Mouse (Mus musculus) forebrain, embryonic 14.5 days (tissue): ENCODE results near the gene Med27. TPM values are rescaled to one million over a fixed set of nuclear protein-coding genes. Genes with fewer than 3 reads are reported as not detected.

Experiments
- ATAC-seq: fragments of 200-750 bp; cut with Nextera tagmentation; 2 replicates; pipeline ENCODE4 v1.8.0; 2017; ENCODE audit warnings: mild to moderate bottlenecking, moderate library complexity
- DNase-seq: peaks from one replicate; pipeline ENCODE4 v3.0.0-alpha.2; 2015; ENCODE audit warnings: low spot score
- H3K27ac ChIP-seq: fragments of 300-500 bp; sonication (generic); 2 replicates; pipeline ENCODE4 v1.5.1; 2014; ENCODE audit warnings: low read depth, mild to moderate bottlenecking, control low read depth, low read length, moderate library complexity
- H3K27me3 ChIP-seq: fragments of 300-500 bp; sonication (generic); replicated peaks from 2 replicates; pipeline ENCODE4 v1.6.1; 2014; ENCODE audit warnings: low read length, control low read depth, mixed read lengths; ENCODE audit not compliant: control insufficient read depth, insufficient read depth
- H3K36me3 ChIP-seq: fragments of 300-500 bp; sonication (generic); 2 replicates; pipeline ENCODE4 v1.6.1; 2014; ENCODE audit warnings: low read length, control low read depth; ENCODE audit not compliant: control insufficient read depth, insufficient read depth
- H3K4me1 ChIP-seq: fragments of 300-500 bp; sonication (generic); 2 replicates; pipeline ENCODE4 v1.6.1; 2014; ENCODE audit warnings: antibody characterized with exemption, low read length, control low read depth; ENCODE audit not compliant: control insufficient read depth, insufficient read depth
- H3K4me2 ChIP-seq: fragments of 300-500 bp; sonication (generic); 2 replicates; pipeline ENCODE4 v1.6.1; 2014; ENCODE audit warnings: mild to moderate bottlenecking, control low read depth, low read length
- H3K4me3 ChIP-seq: fragments of 300-500 bp; sonication (generic); 2 replicates; pipeline ENCODE4 v1.5.1; 2014; ENCODE audit warnings: low read depth, low read length, control low read depth
- H3K9ac ChIP-seq: fragments of 300-500 bp; sonication (generic); 2 replicates; pipeline ENCODE4 v1.6.1; 2014; ENCODE audit warnings: mild to moderate bottlenecking, low read length, control low read depth, moderate library complexity
- H3K9me3 ChIP-seq: fragments of 300-500 bp; sonication (generic); replicated peaks from 2 replicates; pipeline ENCODE4 v1.6.1; 2016; ENCODE audit warnings: low read length, control low read depth, mixed read lengths; ENCODE audit not compliant: control insufficient read depth
- WGBS: fragments of 180-500 bp; shearing (Covaris S2); extraction: QIAGEN DNeasy Blood & Tissue Kit; methylation state at CpG from one replicate; pipeline ENCODE4 v1.1.7; 2014; 5-methylcytosine and 5-hydroxymethylcytosine counted together
- polyA plus RNA-seq: library from polyadenylated mRNA; unstranded; fragments of >200 nt; fragmentation: Nextera tagmentation; extraction: Ambion mirVana; gene quantifications from 2 replicates; pipeline ENCODE4 v1.2.1, GENCODE M21; 2014

The Med27 gene
- polyA plus RNA-seq, 1 experiment from 2014 or later, result 108 TPM

- no peak overlapping the region for H3K4me2 ChIP-seq
- WGBS, result 60% methylated on average over 6 of the region's 6 CpGs
- H3K4me3 ChIP-seq, result no peak overlapping the region
- H3K36me3 ChIP-seq, result no peaks in the 10 kb centered on the region
- no peaks in the 10 kb centered on the region for H3K27me3 ChIP-seq
- ATAC-seq (no peak), DNase-seq (no peak)
- peaks cover 19% of the 10 kb centered on the region for H3K4me1 ChIP-seq
- no peak overlapping the region for H3K27ac ChIP-seq
- H3K9me3 ChIP-seq, result no peaks in the 10 kb centered on the region
- H3K9ac ChIP-seq, result no peak overlapping the region
These were observed 71.9 kb downstream of the Med27 start for GRCm38 (mm10) chr2:29418498-29418897.

- peaks cover 16% of the 10 kb centered on the region for H3K4me1 ChIP-seq
- H3K4me3 ChIP-seq, result no peak overlapping the region
- no peaks in the 10 kb centered on the region for H3K27me3 ChIP-seq
- H3K36me3 ChIP-seq, result no peaks in the 10 kb centered on the region
- H3K27ac ChIP-seq, result no peak overlapping the region
- 24% methylated on average over 5 of the region's 5 CpGs for WGBS
- no peak for ATAC-seq
- H3K4me2 ChIP-seq, result no peak overlapping the region
- no peak overlapping the region for H3K9ac ChIP-seq
- H3K9me3 ChIP-seq, result no peaks in the 10 kb centered on the region
- no peak for DNase-seq
These were observed 72.8 kb downstream of the Med27 start for GRCm38 (mm10) chr2:29419434-29419833.

DNA sequence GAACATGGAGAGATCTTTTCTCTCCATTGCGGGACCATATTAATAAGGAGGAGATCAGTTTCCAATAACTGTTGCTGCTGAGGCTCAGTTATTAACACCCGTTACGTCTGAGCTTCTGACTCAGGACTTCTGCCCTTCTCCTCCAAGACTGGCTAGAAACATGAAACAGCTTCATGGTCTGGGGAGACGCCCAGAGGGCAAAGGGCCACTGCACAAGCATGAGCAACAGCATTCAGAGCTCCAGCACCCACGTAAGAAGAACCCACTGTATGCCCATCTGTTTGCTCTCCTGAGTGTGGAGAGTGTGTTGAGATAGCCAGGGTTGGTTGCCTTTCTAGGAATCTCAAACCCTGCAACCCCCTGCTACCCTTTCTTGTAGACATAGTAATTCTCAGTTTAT, 73.3 kb downstream of the Med27 start:
- DNase-seq, result no peak
- peaks cover 13% of the 10 kb centered on the region for H3K4me1 ChIP-seq

GRCm38 (mm10) chr2:29422126-29422840, 75.7 kb downstream of the Med27 start:
- Histone ChIP-seq H3K4me3 (no peak overlapping the region), H3K27me3 (no peaks in the 10 kb centered on the region), H3K36me3 (no peaks in the 10 kb centered on the region), H3K4me2 (no peak overlapping the region), H3K9ac (no peak overlapping the region), H3K9me3 (no peaks in the 10 kb centered on the region), H3K4me1 (peaks cover 13% of the 10 kb centered on the region), H3K27ac (no peak overlapping the region)
- ATAC-seq, result no peak
- 91% methylated on average over 10 of the region's 10 CpGs for WGBS
- DNase-seq, result no peak

More for the DNA sequence above, 73.3 kb downstream of the Med27 start:
- Histone ChIP-seq H3K36me3 (no peaks in the 10 kb centered on the region), H3K9me3 (no peaks in the 10 kb centered on the region), H3K9ac (no peak overlapping the region), H3K27ac (no peak overlapping the region), H3K27me3 (no peaks in the 10 kb centered on the region), H3K4me3 (no peak overlapping the region), H3K4me2 (no peak overlapping the region)
- WGBS, result 79% methylated on average over 5 of the region's 5 CpGs
- ATAC-seq, result no peak

DNA sequence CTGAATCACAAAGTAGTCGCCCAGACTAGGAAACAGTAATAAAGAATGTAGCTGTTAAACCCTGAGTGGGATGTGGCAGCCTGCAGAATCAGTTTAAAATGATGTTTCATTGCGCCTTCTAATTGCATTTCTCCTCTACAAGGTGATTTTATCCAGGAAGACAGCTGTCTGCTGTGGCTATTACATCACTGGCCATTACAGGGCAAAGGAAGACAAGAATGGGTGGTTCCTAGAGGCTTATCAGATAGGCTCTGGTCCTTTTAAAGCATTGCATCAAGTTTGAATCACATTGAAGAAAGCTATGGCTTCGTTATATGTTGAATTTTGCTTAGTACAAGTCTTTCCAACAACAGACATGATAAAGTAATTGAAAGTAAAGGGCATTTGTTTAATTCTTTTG, 76.4 kb downstream of the Med27 start:
- H3K9ac ChIP-seq, result no peak overlapping the region
- 72% methylated on average over 3 of the region's 3 CpGs for WGBS
- ATAC-seq, result no peak
- no peaks in the 10 kb centered on the region for H3K9me3 ChIP-seq
- H3K27ac ChIP-seq, result no peak overlapping the region
- no peaks in the 10 kb centered on the region for H3K36me3 ChIP-seq
- no peak for DNase-seq
- H3K4me2 ChIP-seq, result no peak overlapping the region
- peaks cover 13% of the 10 kb centered on the region for H3K4me1 ChIP-seq
- H3K27me3 ChIP-seq, result no peaks in the 10 kb centered on the region
- no peak overlapping the region for H3K4me3 ChIP-seq

DNA sequence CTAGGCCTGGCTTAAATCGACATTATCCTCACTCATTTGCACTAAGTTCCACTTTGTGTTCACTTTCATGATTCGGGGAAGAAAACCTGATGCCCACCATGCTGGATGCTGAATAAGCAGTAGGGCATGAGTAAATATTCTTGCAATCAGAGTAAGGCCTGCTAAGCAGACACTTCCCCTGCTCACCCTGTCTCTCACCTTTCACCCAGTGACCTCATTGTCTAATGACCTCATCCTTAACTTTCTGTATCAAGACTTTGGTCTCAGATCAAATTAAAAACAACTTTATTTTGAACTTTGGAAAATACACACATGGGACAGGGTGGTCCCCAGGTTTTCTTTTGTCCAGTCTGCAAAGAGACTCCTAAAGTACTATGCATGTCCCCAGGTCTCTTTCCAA, 78.8 kb downstream of the Med27 start:
- Histone ChIP-seq H3K9ac (no peak overlapping the region), H3K27me3 (no peaks in the 10 kb centered on the region), H3K9me3 (no peaks in the 10 kb centered on the region), H3K4me3 (no peak overlapping the region), H3K36me3 (no peaks in the 10 kb centered on the region), H3K4me1 (peaks cover 18% of the 10 kb centered on the region), H3K4me2 (no peak overlapping the region), H3K27ac (no peak overlapping the region)
- ATAC-seq, result no peak
- no peak for DNase-seq
- 85% methylated on average over 2 of the region's 2 CpGs for WGBS

DNA sequence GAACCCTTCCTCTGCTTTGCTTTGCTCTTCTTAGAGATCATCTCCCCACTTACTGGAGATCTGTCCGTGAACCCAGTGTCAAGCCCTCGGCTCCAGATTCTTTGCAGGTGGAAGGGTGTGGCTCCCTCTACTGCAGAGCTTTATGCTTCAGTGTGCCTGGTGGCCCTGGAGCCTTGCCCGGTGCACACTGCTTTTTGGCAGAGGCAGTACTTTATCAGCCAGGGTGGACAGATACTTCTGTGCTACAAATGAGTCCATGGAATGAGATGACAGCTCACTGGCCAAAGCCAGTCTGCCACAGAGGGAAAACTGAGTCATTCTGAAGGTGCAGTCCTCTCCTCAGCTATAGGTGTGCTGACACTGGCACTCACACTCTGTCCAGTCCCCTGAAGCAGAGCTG, 80.1 kb downstream of the Med27 start:
- no peak for ATAC-seq
- DNase-seq, result no peak
- H3K4me3 ChIP-seq, result no peak overlapping the region
- no peaks in the 10 kb centered on the region for H3K27me3 ChIP-seq
- WGBS, result 74% methylated on average over 3 of the region's 3 CpGs
- H3K4me2 ChIP-seq, result no peak overlapping the region
- no peak overlapping the region for H3K27ac ChIP-seq
- H3K36me3 ChIP-seq, result no peaks in the 10 kb centered on the region
- peaks cover 12% of the 10 kb centered on the region for H3K4me1 ChIP-seq
- no peak overlapping the region for H3K9ac ChIP-seq
- H3K9me3 ChIP-seq, result no peaks in the 10 kb centered on the region

GRCm38 (mm10) chr2:29432565-29432964, 85.9 kb downstream of the Med27 start:
- DNase-seq (no peak), ATAC-seq (no peak)
- Histone ChIP-seq H3K9ac (no peak overlapping the region), H3K27me3 (no peaks in the 10 kb centered on the region), H3K4me2 (no peak overlapping the region), H3K27ac (no peak overlapping the region), H3K4me1 (peaks cover 12% of the 10 kb centered on the region), H3K9me3 (no peaks in the 10 kb centered on the region), H3K4me3 (no peak overlapping the region), H3K36me3 (no peaks in the 10 kb centered on the region)
- 45% methylated on average over 5 of the region's 5 CpGs for WGBS

- peak; percentile 42; the same call in 1 of the 2 replicates for ATAC-seq
- H3K4me1 ChIP-seq, result peaks cover 25% of the 10 kb centered on the region
- H3K4me2 ChIP-seq, result no peak overlapping the region
- H3K9me3 ChIP-seq, result no peaks in the 10 kb centered on the region
- no peak overlapping the region for H3K9ac ChIP-seq
- H3K27me3 ChIP-seq, result no peaks in the 10 kb centered on the region
- peak; percentile 39 for DNase-seq
- H3K36me3 ChIP-seq, result no peaks in the 10 kb centered on the region
- 71% methylated on average over 6 of the region's 6 CpGs for WGBS
- H3K27ac ChIP-seq, result no peak overlapping the region
- H3K4me3 ChIP-seq, result no peak overlapping the region
These were observed 89.8 kb downstream of the Med27 start for GRCm38 (mm10) chr2:29436376-29436775.
